In genomic region chr16:73930323-73930722, GRCm38 (mm10) we compare ENCODE assay signal across 24 mouse cellular contexts.
"Had no signal": no experiment of that assay in that cellular context is flagged by ENCODE, and none has a peak within 500 bp of the region (broad histone marks: within the 10 kb centered on the region; RNA-seq: fewer than 3 reads in every experiment).

No protein-coding gene starts in this region.

- H3K4me2 ChIP-seq: heart, embryonic 12.5 days; hindbrain, embryonic 12.5 days; hindbrain, embryonic 14.5 days; intestine, embryonic 15.5 days; limb, embryonic 12.5 days had no signal

- ATAC-seq: hindbrain, embryonic 16.5 days; inflammation-experienced regulatory T-cells, adult 6 months; intestine, embryonic 15.5 days; intestine, postnatal 0 days had no signal

- H3K27ac ChIP-seq: gastrocnemius, adult 2 months; heart, embryonic 10.5 days; hindbrain, embryonic 10.5 days; hindbrain, embryonic 12.5 days; hindbrain, embryonic 14.5 days; intestine, embryonic 15.5 days; layer of hippocampus, adult 2 months; left cerebral cortex, adult 2 months; limb, embryonic 10.5 days; limb, embryonic 12.5 days had no signal

- H3K36me3 ChIP-seq: heart, embryonic 10.5 days; heart, embryonic 12.5 days; hindbrain, embryonic 10.5 days; hindbrain, embryonic 12.5 days; intestine, embryonic 15.5 days had no signal

- DNase-seq: gastrocnemius, adult 2 months; gastrocnemius, postnatal 10 days; gastrocnemius, postnatal 25 days; heart, adult 18-20 months; heart, postnatal 10 days; heart, postnatal 4 days; kidney, adult 18-20 months; kidney, adult 8-10 months; kidney, postnatal 10 days; kidney, postnatal 25 days; kidney, postnatal 4 days had no signal

- H3K9ac ChIP-seq: heart, embryonic 12.5 days; hindbrain, embryonic 12.5 days; hindbrain, embryonic 14.5 days; intestine, embryonic 15.5 days; limb, embryonic 12.5 days had no signal

- H3K27me3 ChIP-seq: heart, embryonic 12.5 days; hindbrain, embryonic 12.5 days; intestine, embryonic 15.5 days; limb, embryonic 12.5 days had no signal

- H3K9me3 ChIP-seq: heart, embryonic 10.5 days; heart, embryonic 12.5 days; hindbrain, embryonic 10.5 days; hindbrain, embryonic 12.5 days; intestine, embryonic 15.5 days; limb, embryonic 10.5 days; limb, embryonic 12.5 days had no signal

- H3K4me1 ChIP-seq: heart, embryonic 10.5 days; heart, embryonic 12.5 days; hindbrain, embryonic 10.5 days; hindbrain, embryonic 12.5 days; intestine, embryonic 15.5 days; limb, embryonic 10.5 days; limb, embryonic 12.5 days had no signal

- H3K4me3 ChIP-seq: gastrocnemius, adult 2 months; heart, embryonic 10.5 days; heart, embryonic 12.5 days; hindbrain, embryonic 10.5 days; hindbrain, embryonic 12.5 days; intestine, embryonic 15.5 days; layer of hippocampus, adult 2 months; left cerebral cortex, adult 2 months; limb, embryonic 10.5 days; limb, embryonic 12.5 days had no signal
